Mouse (Mus musculus) frontal cortex, adult (tissue): Measurements from ENCODE around the gene Hpse2.

Experiments
- ATAC-seq: cut with Nextera tagmentation; 2 replicates; pipeline ENCODE4 v1.9.2; 2017; ENCODE audit warnings: mild to moderate bottlenecking, moderate library complexity, mixed read lengths; ENCODE audit not compliant: low TSS enrichment

Hpse2 gene

DNA sequence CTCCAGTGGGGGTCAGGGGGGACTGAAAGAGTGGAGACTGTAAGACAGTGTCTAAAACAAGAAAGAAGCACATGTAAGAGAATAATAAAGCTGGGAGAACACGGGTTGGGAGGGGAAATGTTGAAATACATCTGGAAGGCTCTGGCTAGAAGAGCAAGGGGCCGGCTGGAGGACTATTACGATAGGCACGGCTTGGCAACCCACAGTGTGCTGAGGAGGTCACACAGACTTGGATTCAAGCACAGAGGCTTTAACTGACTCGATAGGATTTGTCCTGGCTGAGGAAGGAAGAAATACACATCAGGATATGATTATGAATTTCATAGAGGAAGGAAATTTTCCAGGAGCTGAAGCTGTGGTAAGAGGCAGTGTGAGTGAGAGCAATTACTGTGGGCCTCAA is 414.4 kb downstream of the Hpse2 start:
- no peak for ATAC-seq

DNA sequence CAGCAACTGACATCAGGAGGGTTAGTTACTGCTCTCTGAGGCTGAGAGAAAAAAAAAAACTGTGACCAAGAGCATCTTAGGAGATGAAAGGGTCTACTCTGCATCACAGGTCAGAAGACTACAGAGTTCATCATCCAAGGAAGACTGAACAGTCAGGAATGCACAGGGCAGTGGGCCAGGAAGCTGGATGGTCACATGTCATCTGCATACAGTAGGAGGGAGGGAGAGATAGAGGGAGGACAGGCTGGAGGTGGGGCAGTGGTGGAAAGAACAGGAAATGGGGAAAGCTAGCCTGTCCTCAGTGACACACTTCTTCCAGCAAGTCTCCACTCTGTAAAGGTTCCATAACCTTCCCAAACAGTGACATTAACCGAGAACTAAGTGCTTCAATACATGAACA is 423.0 kb downstream of the Hpse2 start:
- no peak for ATAC-seq

GRCm38 (mm10) chr19:42948114-42948636 is 440.0 kb downstream of the Hpse2 start:
- ATAC-seq: no peak

DNA sequence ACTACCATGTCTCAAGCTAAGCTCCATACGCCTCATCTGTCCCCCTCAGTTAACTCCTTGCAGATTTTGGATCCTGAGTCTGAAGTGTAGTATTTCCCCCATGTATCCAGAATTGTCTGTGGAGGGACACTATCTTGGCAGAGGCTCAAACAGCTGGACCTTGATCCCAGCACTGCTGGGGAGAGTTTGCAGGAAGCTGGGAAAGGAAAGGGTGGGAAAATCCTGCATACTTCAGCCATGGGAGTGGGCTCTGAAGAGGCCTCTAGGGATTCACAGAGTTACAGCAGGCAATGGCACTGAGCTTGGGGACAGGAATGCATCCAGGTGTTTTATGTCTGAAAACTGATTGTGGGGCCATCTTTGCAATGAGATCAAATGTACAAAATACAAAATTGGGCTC is 450.6 kb downstream of the Hpse2 start:
- no peak for ATAC-seq

GRCm38 (mm10) chr19:42936661-42937193 is 451.4 kb downstream of the Hpse2 start:
- ATAC-seq: no peak

- no peak for ATAC-seq
These were observed 458.5 kb downstream of the Hpse2 start for GRCm38 (mm10) chr19:42929702-42930101.

DNA sequence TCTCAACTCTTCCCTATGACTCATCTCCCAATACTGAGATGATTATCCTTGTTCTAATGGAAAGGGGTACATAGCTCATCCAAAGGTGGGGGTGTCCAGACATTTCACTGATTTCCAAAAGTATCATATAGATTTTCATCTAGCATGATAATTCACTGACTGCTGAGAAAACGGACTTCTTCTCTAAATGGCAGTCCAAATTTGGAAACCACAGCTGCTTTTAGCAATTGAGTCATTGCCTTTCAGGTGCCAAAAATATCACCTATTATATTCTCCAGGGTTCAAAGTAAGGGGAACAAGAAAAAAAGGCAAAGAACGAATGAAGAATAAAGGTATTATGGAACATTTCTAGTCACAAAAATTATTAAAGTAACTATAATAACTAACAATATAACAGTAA is 459.9 kb downstream of the Hpse2 start:
- ATAC-seq: no peak

DNA sequence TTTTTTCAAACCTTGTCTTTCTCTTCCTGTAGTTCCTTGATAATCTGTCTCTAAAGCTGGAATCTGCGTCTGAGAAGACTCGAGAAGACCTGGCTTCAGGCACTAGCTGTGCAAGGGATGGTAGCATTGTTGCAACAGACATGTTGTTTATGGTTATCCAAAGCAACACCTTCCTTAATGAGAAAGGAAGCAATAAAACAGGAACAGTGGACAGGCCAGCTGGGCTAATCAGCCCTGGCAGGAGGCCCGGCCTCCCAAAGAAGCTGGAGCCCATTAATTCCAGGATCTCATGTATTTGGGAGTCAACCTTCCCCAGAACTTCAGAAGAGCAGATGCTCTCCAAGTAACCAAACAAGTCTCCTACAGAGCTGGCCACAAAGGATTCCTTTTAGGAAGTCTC is 465.5 kb downstream of the Hpse2 start:
- no peak for ATAC-seq

DNA sequence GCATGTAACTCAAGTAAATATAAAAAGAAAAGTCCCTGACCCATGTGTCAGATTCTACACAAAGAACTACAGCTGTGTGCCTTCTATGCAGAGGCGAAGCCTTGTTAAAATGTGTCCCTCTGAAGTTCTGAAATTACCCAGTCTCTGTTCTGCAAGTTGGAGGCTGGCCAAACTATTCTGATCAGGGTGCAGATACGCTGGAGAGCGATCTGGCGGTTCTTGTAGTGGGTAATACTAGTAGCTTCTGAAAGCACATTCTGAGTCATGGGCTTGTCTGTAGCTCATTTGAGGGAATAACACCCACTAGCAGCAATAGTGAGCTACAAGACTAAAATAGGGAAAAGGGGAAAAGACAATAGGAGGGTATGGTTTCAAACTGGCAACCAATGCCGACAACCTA is 474.5 kb downstream of the Hpse2 start:
- ATAC-seq: no peak

- ATAC-seq: peak; percentile 74
These were observed 478.4 kb downstream of the Hpse2 start for GRCm38 (mm10) chr19:42909719-42910118.

GRCm38 (mm10) chr19:42908553-42908952 is 479.6 kb downstream of the Hpse2 start:
- no peak for ATAC-seq

DNA sequence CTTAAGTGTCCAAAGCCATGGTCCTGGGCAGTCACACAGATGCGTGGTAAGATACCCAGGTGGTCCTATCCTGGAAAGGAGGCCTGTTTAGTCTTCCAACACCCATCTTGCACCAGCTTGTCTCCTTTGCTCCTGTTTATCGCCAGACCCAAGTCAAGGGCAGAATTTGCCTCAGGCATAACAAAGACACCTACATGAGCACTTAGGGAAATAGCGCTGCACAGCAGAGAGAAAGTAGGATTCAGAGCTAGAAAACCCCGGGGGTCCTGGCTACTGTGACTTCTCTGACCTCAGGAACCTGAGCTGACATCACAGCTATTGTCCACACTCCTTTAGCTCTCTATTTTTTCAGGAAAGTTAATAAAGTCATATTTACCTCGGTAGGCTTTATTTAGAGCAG is 481.8 kb downstream of the Hpse2 start:
- ATAC-seq: no peak

- no peak for ATAC-seq
These were observed 483.4 kb downstream of the Hpse2 start for GRCm38 (mm10) chr19:42904726-42905125.

- ATAC-seq: no peak
These were observed 483.9 kb downstream of the Hpse2 start for GRCm38 (mm10) chr19:42904240-42904639.

GRCm38 (mm10) chr19:42903840-42904239 is 484.3 kb downstream of the Hpse2 start:
- ATAC-seq: no peak

DNA sequence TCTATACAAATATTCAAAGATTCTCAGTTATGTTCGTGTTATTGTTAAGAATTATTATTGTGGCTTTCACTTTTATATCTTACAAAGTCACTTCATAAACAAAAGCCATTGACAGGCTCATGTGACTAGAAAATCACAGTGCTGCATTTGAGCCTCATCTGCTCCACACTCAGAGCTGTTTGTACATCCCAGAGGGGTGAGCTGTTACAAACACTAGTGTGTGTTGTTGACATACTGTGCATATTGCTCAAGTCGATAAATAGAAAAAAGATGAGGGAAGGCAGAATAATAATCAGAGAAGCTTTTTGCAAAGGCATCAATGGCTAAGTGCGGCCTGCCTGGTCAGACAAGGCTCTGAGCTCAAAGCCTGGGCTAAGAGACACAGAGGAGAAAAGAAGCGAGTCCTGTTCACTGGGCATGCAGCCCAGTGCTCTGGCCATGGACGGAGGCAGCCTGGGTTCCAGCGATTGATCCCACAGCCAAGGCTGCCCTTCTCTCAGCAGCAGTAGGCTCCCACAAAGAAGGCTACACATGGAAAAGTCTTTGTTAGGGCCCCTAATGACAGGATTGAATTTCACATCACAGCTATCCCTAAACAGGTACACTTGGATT is 485.6 kb downstream of the Hpse2 start:
- peak; percentile 52; the same call in 1 of the 2 replicates for ATAC-seq

DNA sequence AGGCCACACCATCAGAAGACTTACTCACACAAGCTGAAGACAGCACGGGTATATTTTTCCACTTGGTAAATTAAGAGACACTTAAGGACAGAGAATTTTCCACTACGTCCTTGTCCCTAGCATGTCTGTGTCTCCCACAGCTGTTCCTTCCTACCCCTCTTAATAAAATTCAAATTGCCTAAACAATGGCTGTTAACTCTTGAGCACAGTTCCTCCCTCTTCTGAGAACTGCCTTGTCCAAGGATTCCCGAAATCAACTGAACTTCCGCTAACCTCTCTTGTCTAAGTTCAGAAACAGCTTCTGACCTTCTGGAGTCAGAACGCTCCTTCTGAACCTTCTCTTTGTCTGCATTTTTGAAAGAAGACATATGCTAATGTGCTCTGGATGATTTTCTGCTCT is 496.6 kb downstream of the Hpse2 start:
- no peak for ATAC-seq

GRCm38 (mm10) chr19:42877653-42878052 is 510.5 kb downstream of the Hpse2 start:
- ATAC-seq: no peak

- ATAC-seq: no peak
These were observed 511.6 kb downstream of the Hpse2 start for GRCm38 (mm10) chr19:42876563-42876962.

DNA sequence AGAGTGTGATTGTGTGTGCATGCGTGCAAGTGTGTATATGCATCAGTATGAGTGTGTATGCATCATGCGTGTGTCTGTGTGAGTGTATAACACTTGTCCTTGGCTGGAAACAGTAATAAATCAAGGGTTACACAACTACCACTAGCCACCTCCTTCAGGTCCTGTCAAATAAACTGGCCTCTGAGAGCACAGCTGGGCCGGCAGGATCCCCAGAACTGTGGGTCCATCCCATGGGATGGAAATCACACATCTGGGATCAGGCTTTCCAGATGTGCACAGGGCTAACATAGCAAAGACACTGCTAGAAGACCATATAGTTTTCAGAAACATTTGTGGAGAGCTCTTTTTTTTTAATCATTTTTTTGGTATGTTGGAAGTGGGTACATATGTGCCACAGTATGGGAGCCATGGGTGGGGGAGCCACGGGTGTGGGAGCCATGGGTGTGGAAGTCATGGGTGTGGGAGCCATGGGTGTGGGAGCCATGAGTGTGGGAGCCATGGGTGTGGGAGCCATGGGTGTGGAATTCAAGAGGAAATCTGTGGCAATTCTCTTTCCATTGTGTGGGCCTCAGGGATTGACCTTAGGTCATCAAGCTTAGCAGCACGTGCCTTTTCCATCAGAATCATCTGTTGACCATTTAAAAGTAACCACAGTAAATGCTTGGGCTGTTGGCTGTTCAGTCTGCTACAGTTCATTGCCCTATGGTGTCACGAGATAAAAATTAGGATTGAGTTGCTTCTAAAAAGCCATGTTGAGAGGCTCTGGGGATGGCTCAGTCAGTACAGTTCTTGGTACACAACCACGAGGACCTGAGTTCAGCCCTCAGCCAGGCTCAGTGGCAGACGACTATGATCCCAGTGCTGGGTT is 518.3 kb downstream of the Hpse2 start:
- no peak for ATAC-seq

DNA sequence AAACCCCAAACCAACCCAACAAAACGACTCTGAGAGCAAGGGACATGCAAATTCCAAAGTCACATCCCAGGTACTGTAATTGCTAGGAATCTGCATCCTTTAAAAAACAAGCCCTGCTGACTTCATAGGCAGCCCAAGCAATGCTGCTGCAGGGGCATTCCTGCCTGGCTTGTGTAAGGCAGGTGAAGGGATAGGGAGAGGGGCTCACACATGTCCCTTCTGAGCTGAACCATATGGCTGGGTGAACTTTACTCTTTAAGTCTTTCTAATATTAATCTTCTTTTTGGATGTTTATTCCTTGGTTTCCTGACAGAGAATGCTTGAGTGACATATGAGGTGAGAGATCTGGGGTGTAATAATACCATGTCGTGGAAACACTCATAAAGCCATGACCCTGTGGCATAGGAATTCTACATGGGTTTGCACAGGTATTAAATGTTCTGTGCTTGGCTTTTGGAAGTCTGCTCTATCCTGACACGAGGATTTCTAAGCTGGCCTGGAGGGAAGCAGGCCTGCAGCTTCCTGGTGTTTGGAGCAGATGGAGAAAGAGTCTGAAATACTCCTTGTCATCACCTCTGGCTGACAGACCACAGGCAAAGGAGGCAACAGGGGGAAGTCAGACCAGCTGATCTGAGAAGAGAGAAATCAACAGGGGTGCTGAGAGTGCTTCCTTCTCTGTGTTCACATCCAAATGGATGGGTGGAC is 519.0 kb downstream of the Hpse2 start:
- no peak for ATAC-seq

DNA sequence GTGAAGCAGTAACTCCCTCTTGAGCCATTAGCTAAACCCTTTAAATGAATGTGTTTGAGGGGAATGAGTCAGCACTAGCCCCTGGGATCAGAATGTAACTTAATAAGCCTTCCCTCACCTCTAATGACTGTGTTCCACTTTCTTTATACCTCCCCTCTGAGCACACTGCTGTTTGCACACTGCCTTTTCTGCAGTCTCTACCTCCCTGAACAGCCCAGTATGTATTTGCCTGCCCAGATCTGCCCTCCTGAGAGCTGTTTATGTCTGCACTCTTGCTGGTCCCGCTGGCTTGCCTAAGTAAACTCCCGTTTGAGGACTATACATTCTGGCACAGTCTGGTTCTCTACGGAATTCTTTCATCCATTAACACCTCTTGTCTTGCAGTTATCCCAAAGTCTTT is 525.1 kb downstream of the Hpse2 start:
- no peak for ATAC-seq
